Mouse (Mus musculus): ENCODE results near the gene Ppp1r12b.

DNA sequence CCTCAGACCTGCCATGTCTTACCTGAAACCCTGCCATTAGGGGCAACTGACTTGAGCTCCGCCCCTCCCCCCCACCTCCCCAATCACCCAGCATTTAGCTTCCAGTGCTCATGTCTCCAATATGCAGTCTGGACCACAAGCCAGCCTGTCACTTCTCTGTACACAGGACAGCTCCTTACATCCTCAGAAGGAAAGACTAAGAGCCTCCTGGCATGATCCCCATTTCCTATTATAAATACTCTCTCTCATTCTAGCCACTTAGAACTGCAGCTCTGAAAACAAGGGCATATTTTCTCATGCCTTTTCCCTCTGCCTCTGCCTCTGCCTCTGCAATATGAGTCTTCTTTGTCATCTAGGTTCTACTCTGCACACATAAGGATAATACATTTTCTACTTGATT is 159.7 kb downstream of the Ppp1r12b start:
- TF ChIP-seq SIN3A (IDR thresholded peaks at IDR 0.05; ENCODE audit: low read length), result no peak
- no peak for TF ChIP-seq CTCF (IDR thresholded peaks at IDR 0.05 in 2 of 3, conservative IDR thresholded peaks at IDR 0.05 in 1 of 3; ENCODE audit: control insufficient read depth in 1 of 3, insufficient read depth in 1 of 3, low read depth in 2 of 3, low read length in 3 of 3, poor library complexity in 1 of 3, severe bottlenecking in 1 of 3)
- no peak for TF ChIP-seq POLR2A (IDR thresholded peaks at IDR 0.05; ENCODE audit: control insufficient read depth in 1 of 2, insufficient read depth in 1 of 2, low read depth in 1 of 2, low read length in 2 of 2, poor library complexity in 1 of 2)
- no peak for TF ChIP-seq E2F4 (IDR thresholded peaks at IDR 0.05; ENCODE audit: borderline replicate concordance, low read depth, low read length)
- no peak for TF ChIP-seq NRF1 (IDR thresholded peaks at IDR 0.05; ENCODE audit: insufficient read depth, low read depth, low read length, poor library complexity, severe bottlenecking)
- no peak for TF ChIP-seq USF1 (IDR thresholded peaks at IDR 0.05; ENCODE audit: low read depth, low read length)
- no peak for TF ChIP-seq MAX (IDR thresholded peaks at IDR 0.05; ENCODE audit: low read length)
- TF ChIP-seq TCF12 (IDR thresholded peaks at IDR 0.05; ENCODE audit: low read depth, low read length), result no peak
- no peak for TF ChIP-seq BHLHE40 (IDR thresholded peaks at IDR 0.05; ENCODE audit: borderline replicate concordance, low read depth, low read length)
- no peak for TF ChIP-seq CHD1 (IDR thresholded peaks at IDR 0.05; ENCODE audit: low read depth, low read length)
- no peak for TF ChIP-seq POLR2AphosphoS5 (IDR thresholded peaks at IDR 0.05; ENCODE audit: borderline replicate concordance, low read depth, low read length)
- no peak for TF ChIP-seq JUND (IDR thresholded peaks at IDR 0.05; ENCODE audit: low read depth, low read length)
- no peak for TF ChIP-seq ELF1 (IDR thresholded peaks at IDR 0.05; ENCODE audit: low read depth, low read length)

Measured in MEL (cell line).